Mouse (Mus musculus): ENCODE results near the gene Rtkn. TPM values are rescaled to one million over a fixed set of nuclear protein-coding genes. Genes with fewer than 3 reads are reported as not detected.

Rtkn gene
- total and polyA plus RNA-seq, 2 experiments from 2014 or later, result 12.5 to 45.9 TPM

DNA sequence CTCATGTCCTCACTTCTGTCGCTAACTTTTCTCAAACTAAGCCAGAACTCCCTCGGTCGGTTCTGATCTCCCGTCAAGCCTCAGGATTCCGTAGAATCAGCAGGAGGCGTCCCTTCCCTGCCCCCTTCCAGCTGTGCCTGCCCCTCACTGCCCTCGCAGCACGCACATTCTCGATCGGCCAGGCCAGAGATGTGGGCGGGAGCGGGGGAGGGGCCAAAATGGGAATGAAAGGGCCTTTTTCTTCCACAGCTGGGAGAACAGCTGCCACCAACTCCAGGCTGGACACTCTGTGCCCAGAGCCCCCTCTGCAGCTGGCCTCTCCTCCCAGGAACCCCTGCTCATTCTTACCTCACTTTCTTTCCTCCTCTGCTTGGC, 2.3 kb downstream of the Rtkn start:
- Histone ChIP-seq H3K27ac (ENCODE audit: low read depth) (peak overlapping the region; percentile 99), H3K9me3 (replicated peaks; ENCODE audit: control insufficient read depth, low read length) (no peaks in the 10 kb centered on the region), H3K4me3 (ENCODE audit: low read depth, low read length) (peak overlapping the region; percentile 57), H3K36me3 (replicated peaks; ENCODE audit: control insufficient read depth, insufficient read depth, low read length) (no peaks in the 10 kb centered on the region), H3K4me1 (ENCODE audit: control insufficient read depth, insufficient read depth) (peaks cover 35% of the 10 kb centered on the region), H3K9ac (replicated peaks; ENCODE audit: low read depth, low read length) (peak overlapping the region; percentile 83), H3K27me3 (ENCODE audit: control insufficient read depth, insufficient read depth, low read length) (no peaks in the 10 kb centered on the region), H3K4me2 (ENCODE audit: low read depth, low read length) (peak overlapping the region; percentile 73)
- ATAC-seq (ENCODE audit: insufficient read depth, low read depth), result peak; percentile 81
- 0% methylated on average over 12 of the region's 12 CpGs for WGBS
- TF ChIP-seq EP300 (IDR thresholded peaks at IDR 0.05; ENCODE audit: low read depth) (no peak), CTCF (IDR thresholded peaks at IDR 0.05; ENCODE audit: low read depth) (0 out of 2 replicates have a peak, but pooled peaks have one; percentile 11)
- DNase-seq (ENCODE audit: low spot score), result peak; percentile 90

GRCm38 (mm10) chr6:83138056-83138455, 2.8 kb downstream of the Rtkn start:
- no peak; the same call in 1 of the 2 replicates for TF ChIP-seq CTCF (IDR thresholded peaks at IDR 0.05; ENCODE audit: low read depth)
- TF ChIP-seq EP300 (IDR thresholded peaks at IDR 0.05; ENCODE audit: low read depth), result no peak
- H3K36me3 ChIP-seq (replicated peaks; ENCODE audit: control insufficient read depth, insufficient read depth, low read length), result no peaks in the 10 kb centered on the region
- H3K27me3 ChIP-seq (ENCODE audit: control insufficient read depth, insufficient read depth, low read length), result no peaks in the 10 kb centered on the region
- peak overlapping the region; percentile 73 for H3K4me2 ChIP-seq (ENCODE audit: low read depth, low read length)
- no peaks in the 10 kb centered on the region for H3K9me3 ChIP-seq (replicated peaks; ENCODE audit: control insufficient read depth, low read length)
- peak overlapping the region; percentile 99 for H3K27ac ChIP-seq (ENCODE audit: low read depth)
- 4% methylated on average over 11 of the region's 11 CpGs for WGBS
- ATAC-seq (ENCODE audit: insufficient read depth, low read depth) (0 out of 2 replicates have a peak, but pooled peaks have one; percentile 12), DNase-seq (ENCODE audit: low spot score) (no peak)
- H3K4me3 ChIP-seq (ENCODE audit: low read depth, low read length), result peak overlapping the region; percentile 57
- peak overlapping the region; percentile 83 for H3K9ac ChIP-seq (replicated peaks; ENCODE audit: low read depth, low read length)
- peaks cover 38% of the 10 kb centered on the region for H3K4me1 ChIP-seq (ENCODE audit: control insufficient read depth, insufficient read depth)

GRCm38 (mm10) chr6:83140044-83140443, 4.8 kb downstream of the Rtkn start:
- H3K27ac ChIP-seq (ENCODE audit: low read depth), result no peak overlapping the region
- H3K36me3 ChIP-seq (replicated peaks; ENCODE audit: control insufficient read depth, insufficient read depth, low read length), result no peaks in the 10 kb centered on the region
- no peak overlapping the region for H3K4me3 ChIP-seq (ENCODE audit: low read depth, low read length)
- H3K9ac ChIP-seq (replicated peaks; ENCODE audit: low read depth, low read length), result no peak overlapping the region
- no peak for TF ChIP-seq CTCF (IDR thresholded peaks at IDR 0.05; ENCODE audit: low read depth)
- no peak for TF ChIP-seq EP300 (IDR thresholded peaks at IDR 0.05; ENCODE audit: low read depth)
- no peak overlapping the region for H3K4me2 ChIP-seq (ENCODE audit: low read depth, low read length)
- H3K27me3 ChIP-seq (ENCODE audit: control insufficient read depth, insufficient read depth, low read length), result no peaks in the 10 kb centered on the region
- 93% methylated on average over 8 of the region's 8 CpGs for WGBS
- H3K9me3 ChIP-seq (replicated peaks; ENCODE audit: control insufficient read depth, low read length), result no peaks in the 10 kb centered on the region
- DNase-seq (ENCODE audit: low spot score), result no peak
- peaks cover 38% of the 10 kb centered on the region for H3K4me1 ChIP-seq (ENCODE audit: control insufficient read depth, insufficient read depth)
- ATAC-seq (ENCODE audit: insufficient read depth, low read depth), result no peak

DNA sequence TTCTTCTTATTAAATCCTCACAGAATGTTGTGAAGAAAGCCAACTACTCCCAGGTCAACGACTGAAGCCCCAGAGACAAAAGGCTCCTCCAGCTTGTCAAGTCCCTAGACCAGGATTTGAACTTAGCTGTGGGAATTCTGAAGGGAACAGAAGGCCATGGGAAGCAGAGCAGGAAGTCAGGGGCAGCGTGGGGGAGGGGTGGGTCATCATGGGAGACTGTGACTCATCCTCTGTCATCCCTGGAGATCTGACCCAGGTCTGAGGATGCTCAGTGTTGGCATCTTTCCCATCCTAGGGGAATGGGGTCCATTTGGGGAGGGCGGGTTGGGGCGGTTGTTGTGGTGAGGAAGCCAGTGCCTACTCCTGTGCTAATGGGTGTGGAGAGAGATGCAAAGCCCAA, 6.4 kb downstream of the Rtkn start:
- Histone ChIP-seq H3K4me2 (ENCODE audit: low read depth, low read length) (peak overlapping the region; percentile 61), H3K27ac (ENCODE audit: low read depth) (peak overlapping the region; percentile 49; the same call in 1 of the 2 replicates), H3K9ac (replicated peaks; ENCODE audit: low read depth, low read length) (peak overlapping the region; percentile 32; the same call in 1 of the 2 replicates), H3K27me3 (ENCODE audit: control insufficient read depth, insufficient read depth, low read length) (no peaks in the 10 kb centered on the region), H3K36me3 (replicated peaks; ENCODE audit: control insufficient read depth, insufficient read depth, low read length) (no peaks in the 10 kb centered on the region), H3K9me3 (replicated peaks; ENCODE audit: control insufficient read depth, low read length) (no peaks in the 10 kb centered on the region), H3K4me1 (ENCODE audit: control insufficient read depth, insufficient read depth) (peaks cover 28% of the 10 kb centered on the region), H3K4me3 (ENCODE audit: low read depth, low read length) (no peak overlapping the region; the same call in 1 of the 2 replicates)
- ATAC-seq (ENCODE audit: insufficient read depth, low read depth) (no peak), DNase-seq (ENCODE audit: low spot score) (no peak)
- WGBS, result 34% methylated on average over 4 of the region's 4 CpGs
- TF ChIP-seq EP300 (IDR thresholded peaks at IDR 0.05; ENCODE audit: low read depth) (no peak), CTCF (IDR thresholded peaks at IDR 0.05; ENCODE audit: low read depth) (no peak)

DNA sequence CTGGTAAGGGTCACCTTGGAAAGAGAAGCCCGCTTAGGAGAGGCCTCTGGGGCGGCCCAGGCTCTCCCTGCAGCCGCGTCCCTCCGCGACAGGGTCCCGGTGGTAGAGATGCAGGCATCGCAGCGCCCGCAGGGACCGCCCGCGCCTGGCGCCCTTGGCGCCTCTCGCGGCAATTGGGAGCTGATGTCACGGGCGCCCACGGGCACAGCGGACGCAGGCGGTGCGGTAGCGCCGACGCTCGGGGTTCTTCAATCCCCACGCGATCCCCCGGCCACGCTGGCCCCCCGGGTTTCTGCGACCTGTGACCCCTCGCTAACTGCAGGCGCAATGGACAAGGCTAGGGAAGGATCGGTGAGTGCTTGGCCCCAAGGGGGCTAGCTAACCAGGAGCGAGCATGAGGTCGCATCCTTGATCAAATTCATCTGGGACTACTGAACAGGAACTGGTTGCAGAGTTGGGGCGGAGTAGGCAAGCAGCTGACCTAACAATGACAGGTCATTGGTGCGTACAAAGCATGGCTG, 7.0 kb downstream of the Rtkn start:
- H3K36me3 ChIP-seq (replicated peaks; ENCODE audit: control insufficient read depth, insufficient read depth, low read length), result peaks cover 4% of the 10 kb centered on the region; the same call in 1 of the 2 replicates
- peak overlapping the region; percentile 49 for H3K27ac ChIP-seq (ENCODE audit: low read depth)
- TF ChIP-seq CTCF (IDR thresholded peaks at IDR 0.05; ENCODE audit: low read depth), result no peak
- no peak for TF ChIP-seq EP300 (IDR thresholded peaks at IDR 0.05; ENCODE audit: low read depth)
- H3K4me1 ChIP-seq (ENCODE audit: control insufficient read depth, insufficient read depth), result peaks cover 28% of the 10 kb centered on the region
- no peaks in the 10 kb centered on the region for H3K9me3 ChIP-seq (replicated peaks; ENCODE audit: control insufficient read depth, low read length)
- DNase-seq (ENCODE audit: low spot score), result no peak
- peak overlapping the region; percentile 35 for H3K4me3 ChIP-seq (ENCODE audit: low read depth, low read length)
- no peaks in the 10 kb centered on the region for H3K27me3 ChIP-seq (ENCODE audit: control insufficient read depth, insufficient read depth, low read length)
- ATAC-seq (ENCODE audit: insufficient read depth, low read depth), result peak; percentile 39; the same call in 1 of the 2 replicates
- peak overlapping the region; percentile 61 for H3K4me2 ChIP-seq (ENCODE audit: low read depth, low read length)
- WGBS, result 8% methylated on average over 41 of the region's 41 CpGs
- peak overlapping the region; percentile 32 for H3K9ac ChIP-seq (replicated peaks; ENCODE audit: low read depth, low read length)

- Histone ChIP-seq H3K4me2 (ENCODE audit: low read depth, low read length) (peak overlapping the region; percentile 61), H3K9ac (replicated peaks; ENCODE audit: low read depth, low read length) (no peak overlapping the region)
- WGBS, result 56% methylated on average over 11 of the region's 11 CpGs
These were observed 7.6 kb downstream of the Rtkn start for GRCm38 (mm10) chr6:83142886-83143285.

More at GRCm38 (mm10) chr6:83142886-83143285, 7.6 kb downstream of the Rtkn start:
- no peak for DNase-seq (ENCODE audit: low spot score)
- Histone ChIP-seq H3K9me3 (replicated peaks; ENCODE audit: control insufficient read depth, low read length) (no peaks in the 10 kb centered on the region), H3K36me3 (replicated peaks; ENCODE audit: control insufficient read depth, insufficient read depth, low read length) (peaks cover 8% of the 10 kb centered on the region), H3K4me1 (ENCODE audit: control insufficient read depth, insufficient read depth) (peaks cover 27% of the 10 kb centered on the region), H3K27ac (ENCODE audit: low read depth) (no peak overlapping the region), H3K4me3 (ENCODE audit: low read depth, low read length) (peak overlapping the region; percentile 35; the same call in 1 of the 2 replicates), H3K27me3 (ENCODE audit: control insufficient read depth, insufficient read depth, low read length) (no peaks in the 10 kb centered on the region)
- no peak for TF ChIP-seq EP300 (IDR thresholded peaks at IDR 0.05; ENCODE audit: low read depth)
- TF ChIP-seq CTCF (IDR thresholded peaks at IDR 0.05; ENCODE audit: low read depth), result no peak
- ATAC-seq (ENCODE audit: insufficient read depth, low read depth), result no peak

Measured in heart, postnatal 0 days (tissue).